Mouse (Mus musculus): ENCODE results near the gene Gm49403. TPM values are rescaled to one million over a fixed set of nuclear protein-coding genes. Genes with fewer than 3 reads are reported as not detected.

Gene Gm49403
- polyA plus RNA-seq, 1 experiment from 2014 or later: not detected

DNA sequence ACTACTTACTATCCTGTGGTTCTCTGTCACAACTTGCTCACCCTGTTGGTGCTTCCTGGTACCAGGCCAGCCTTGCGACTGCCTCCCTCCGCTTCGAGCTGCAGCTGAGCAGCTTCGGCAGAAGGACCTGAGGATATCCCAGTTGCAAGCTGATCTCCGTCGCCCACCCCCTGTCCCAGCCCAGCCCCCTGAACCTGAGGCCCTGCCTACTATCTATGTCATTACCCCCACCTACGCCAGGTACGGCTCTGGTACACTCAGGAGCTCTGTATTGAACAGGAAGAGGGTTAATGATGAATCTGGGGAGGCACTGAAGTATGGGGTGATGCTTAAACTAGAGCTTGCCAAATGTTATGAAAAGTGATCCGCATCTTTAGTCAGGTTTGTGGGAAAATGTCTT, 38.0 kb downstream of the Gm49403 start:
- H3K9ac ChIP-seq: peak overlapping the region; percentile 81
- peak overlapping the region; percentile 85 for H3K4me2 ChIP-seq
- no peak overlapping the region for H3K4me3 ChIP-seq
- 87% methylated on average over 9 of the region's 9 CpGs for WGBS
- H3K9me3 ChIP-seq: no peaks in the 10 kb centered on the region
- H3K36me3 ChIP-seq: peaks cover 30% of the 10 kb centered on the region
- H3K27me3 ChIP-seq: no peaks in the 10 kb centered on the region
- no peak for ATAC-seq (ENCODE audit: low read depth)
- peaks cover 20% of the 10 kb centered on the region for H3K4me1 ChIP-seq (replicated peaks)
- no peak overlapping the region for H3K27ac ChIP-seq (replicated peaks)

DNA sequence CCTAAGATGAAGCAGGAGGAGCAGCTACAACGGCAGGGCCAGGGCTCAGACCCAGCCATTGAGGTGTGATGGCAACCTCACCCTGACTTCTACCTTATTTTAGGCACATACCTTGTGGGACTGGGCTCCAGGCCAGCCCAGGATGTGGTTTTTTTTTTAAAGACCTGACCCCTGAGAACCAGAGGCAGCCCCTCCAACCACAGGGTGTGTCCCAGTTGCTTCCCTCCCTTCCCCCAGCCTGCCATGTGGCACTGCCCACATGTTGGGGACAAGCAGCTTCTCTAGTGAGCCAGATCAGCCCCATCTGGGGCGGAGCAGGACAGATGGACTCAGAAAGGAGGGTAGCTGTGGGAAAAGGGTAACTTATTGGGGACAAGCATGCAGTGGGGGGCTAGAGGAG, 43.0 kb downstream of the Gm49403 start:
- no peak for ATAC-seq (ENCODE audit: low read depth)
- Histone ChIP-seq H3K4me3 (no peak overlapping the region), H3K4me1 (replicated peaks) (peaks cover 27% of the 10 kb centered on the region), H3K9me3 (no peaks in the 10 kb centered on the region), H3K27ac (replicated peaks) (no peak overlapping the region), H3K9ac (no peak overlapping the region), H3K36me3 (peaks cover 37% of the 10 kb centered on the region), H3K4me2 (no peak overlapping the region), H3K27me3 (no peaks in the 10 kb centered on the region)
- 94% methylated on average over 2 of the region's 2 CpGs for WGBS

DNA sequence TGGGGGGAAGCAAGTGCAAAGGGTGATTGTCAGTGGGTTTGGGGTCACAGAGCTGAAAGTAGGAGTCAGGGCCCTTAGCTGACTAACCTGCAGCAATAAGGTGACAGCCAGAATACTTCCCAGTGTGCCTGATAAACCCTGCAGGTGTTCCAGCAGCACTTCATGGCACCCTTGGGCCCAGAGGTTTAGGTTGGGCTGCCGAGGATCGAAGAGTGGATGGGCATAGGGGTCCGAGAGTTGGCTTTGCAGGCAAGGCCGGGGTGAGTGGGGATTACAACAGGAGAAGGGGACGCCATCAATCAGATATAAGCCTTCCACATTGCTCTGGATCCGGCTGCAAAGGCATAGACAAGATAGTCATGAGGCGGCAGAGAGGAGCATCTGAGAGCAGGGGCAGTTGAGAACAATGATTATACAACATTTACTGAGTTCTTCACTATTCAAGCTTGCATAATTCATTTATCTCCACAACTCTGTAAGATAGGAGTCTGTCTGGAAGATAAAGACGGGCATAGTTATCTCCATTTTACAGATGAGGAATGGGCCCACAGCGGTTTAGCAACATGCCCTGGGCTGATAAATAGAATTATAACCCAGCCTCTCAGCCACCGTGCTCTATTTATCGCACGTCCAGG, 44.3 kb downstream of the Gm49403 start:
- H3K4me1 ChIP-seq (replicated peaks): peaks cover 23% of the 10 kb centered on the region
- ATAC-seq (ENCODE audit: low read depth): no peak
- no peak overlapping the region for H3K9ac ChIP-seq
- H3K4me2 ChIP-seq: no peak overlapping the region
- H3K27me3 ChIP-seq: no peaks in the 10 kb centered on the region
- no peak overlapping the region for H3K27ac ChIP-seq (replicated peaks)
- 86% methylated on average over 12 of the region's 12 CpGs for WGBS
- peaks cover 34% of the 10 kb centered on the region for H3K36me3 ChIP-seq
- no peaks in the 10 kb centered on the region for H3K9me3 ChIP-seq
- no peak overlapping the region for H3K4me3 ChIP-seq

DNA sequence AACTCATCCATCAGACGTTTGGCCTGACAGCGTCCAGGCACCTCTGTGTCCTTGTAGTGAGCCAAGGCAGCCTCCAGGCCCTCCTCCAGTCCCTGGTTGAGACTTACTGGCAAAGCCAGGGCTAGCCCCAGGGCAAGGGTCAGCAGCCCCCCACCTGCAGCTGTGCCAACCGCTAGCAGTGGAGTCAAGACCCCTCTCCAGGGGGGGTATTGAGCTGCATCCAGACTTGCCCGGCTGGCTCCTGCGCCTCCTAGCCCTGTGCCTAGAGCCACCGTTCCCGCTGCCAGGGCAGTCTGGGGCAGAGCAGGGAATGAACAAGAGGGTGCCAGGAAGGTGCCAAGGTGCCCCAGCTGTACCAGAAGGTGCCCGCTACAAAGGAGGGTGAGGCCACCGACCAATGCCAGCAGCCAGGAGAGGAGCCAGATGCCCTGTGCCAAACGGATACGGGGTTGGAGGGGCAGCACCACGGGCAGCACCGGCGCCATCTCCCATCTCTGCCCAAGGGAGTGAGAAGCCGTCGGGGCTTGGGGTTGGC, 45.0 kb downstream of the Gm49403 start:
- peak overlapping the region; percentile 54 for H3K4me3 ChIP-seq
- H3K9ac ChIP-seq: peak overlapping the region; percentile 79
- peak; percentile 44; the same call in 1 of the 2 replicates for ATAC-seq (ENCODE audit: low read depth)
- H3K27ac ChIP-seq (replicated peaks): peak overlapping the region; percentile 54; the same call in 1 of the 2 replicates
- H3K27me3 ChIP-seq: no peaks in the 10 kb centered on the region
- peaks cover 28% of the 10 kb centered on the region for H3K36me3 ChIP-seq
- WGBS: 18% methylated on average over 16 of the region's 16 CpGs
- peak overlapping the region; percentile 71 for H3K4me2 ChIP-seq
- peaks cover 23% of the 10 kb centered on the region for H3K4me1 ChIP-seq (replicated peaks)
- no peaks in the 10 kb centered on the region for H3K9me3 ChIP-seq

DNA sequence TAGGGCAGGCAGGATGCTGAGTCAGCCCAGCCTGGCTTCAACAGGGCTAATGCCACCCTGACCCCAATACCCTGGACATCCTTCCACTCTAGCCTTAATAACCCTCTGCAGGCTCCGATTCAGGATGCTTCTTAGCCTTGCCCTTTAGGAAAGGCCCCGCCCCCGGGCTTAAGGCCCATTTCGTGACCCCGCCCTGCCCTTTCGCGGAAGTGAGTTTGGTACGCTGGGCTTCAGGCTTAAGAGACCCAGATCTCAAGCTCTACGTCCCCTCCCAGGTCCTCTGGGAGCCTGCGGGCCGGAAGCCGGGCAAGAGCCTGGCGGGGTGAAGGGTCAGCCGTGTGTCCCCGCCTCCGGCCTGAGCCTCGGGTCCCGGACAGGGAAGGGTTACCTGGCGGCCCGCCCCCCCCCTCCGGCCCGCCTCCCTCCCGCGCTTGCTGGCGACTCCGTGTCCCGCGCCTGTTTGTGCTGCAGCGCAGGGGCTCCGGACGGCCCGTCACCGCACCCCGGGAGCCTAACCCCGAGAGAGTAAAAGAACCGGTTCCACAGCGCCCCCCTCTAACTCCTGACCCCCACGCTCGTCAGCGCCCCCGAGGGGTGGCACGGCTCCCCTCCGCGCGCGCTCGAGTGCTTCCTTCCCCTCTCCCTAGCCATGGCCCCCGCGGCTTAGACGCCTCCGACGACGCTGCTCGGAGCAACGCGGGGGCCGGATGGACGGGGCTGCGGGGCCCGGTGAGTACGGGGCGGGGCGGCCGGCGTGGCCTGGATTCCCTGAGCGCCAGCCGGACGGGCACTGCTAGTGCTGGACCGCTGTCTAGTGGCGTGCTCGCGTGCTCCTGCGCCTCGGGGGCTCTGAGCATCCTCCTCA, 45.7 kb downstream of the Gm49403 start, which contains the start of the genes Rom1 and Eml3:
Rom1 (minus strand) TSS at position 133 of the 865 bp plus-strand sequence.
Eml3 (plus strand) TSS at position 329 of the 865 bp plus-strand sequence.
- Histone ChIP-seq H3K36me3 (peaks cover 28% of the 10 kb centered on the region), H3K4me1 (replicated peaks) (peaks cover 23% of the 10 kb centered on the region), H3K9ac (peak within 1 kb of the TSS; percentile 79), H3K4me3 (peak within 1 kb of the TSS; percentile 54), H3K4me2 (peak within 1 kb of the TSS; percentile 71), H3K9me3 (no peaks in the 10 kb centered on the region), H3K27me3 (no peaks in the 10 kb centered on the region), H3K27ac (replicated peaks) (peak within 1 kb of the TSS; percentile 54; the same call in 1 of the 2 replicates)
- peak; percentile 68 for ATAC-seq (ENCODE audit: low read depth)
- under 1% methylated on average over 73 of the region's 74 CpGs for WGBS

DNA sequence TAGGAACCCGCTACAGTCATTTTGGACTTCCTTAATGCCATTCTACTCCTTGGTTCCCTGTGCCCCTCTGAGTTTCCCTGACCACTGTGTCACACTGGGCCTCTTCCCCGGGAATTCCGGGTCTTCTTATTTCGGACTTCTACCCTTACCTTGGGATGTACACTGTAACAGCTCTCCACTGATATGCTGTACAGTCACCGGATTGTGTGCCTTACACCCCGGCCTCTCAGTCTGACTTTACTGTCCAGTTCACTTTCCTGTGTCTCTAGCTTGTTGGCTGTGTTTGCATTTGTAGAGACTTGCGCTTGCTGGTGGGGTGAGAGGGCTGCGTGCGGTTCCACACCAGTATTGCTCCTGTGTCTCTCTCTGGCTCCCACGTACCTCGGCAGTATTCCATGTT, 46.4 kb downstream of the Gm49403 start:
- peak overlapping the region; percentile 79 for H3K9ac ChIP-seq
- H3K4me2 ChIP-seq: peak overlapping the region; percentile 71
- no peak for ATAC-seq (ENCODE audit: low read depth)
- 14% methylated on average over 11 of the region's 11 CpGs for WGBS
- H3K36me3 ChIP-seq: peaks cover 28% of the 10 kb centered on the region
- peaks cover 23% of the 10 kb centered on the region for H3K4me1 ChIP-seq (replicated peaks)
- H3K27me3 ChIP-seq: no peaks in the 10 kb centered on the region
- 0 out of 2 replicates have a peak overlapping the region, but pooled peaks have one; percentile 28 for H3K27ac ChIP-seq (replicated peaks)
- peak overlapping the region; percentile 54 for H3K4me3 ChIP-seq
- no peaks in the 10 kb centered on the region for H3K9me3 ChIP-seq

DNA sequence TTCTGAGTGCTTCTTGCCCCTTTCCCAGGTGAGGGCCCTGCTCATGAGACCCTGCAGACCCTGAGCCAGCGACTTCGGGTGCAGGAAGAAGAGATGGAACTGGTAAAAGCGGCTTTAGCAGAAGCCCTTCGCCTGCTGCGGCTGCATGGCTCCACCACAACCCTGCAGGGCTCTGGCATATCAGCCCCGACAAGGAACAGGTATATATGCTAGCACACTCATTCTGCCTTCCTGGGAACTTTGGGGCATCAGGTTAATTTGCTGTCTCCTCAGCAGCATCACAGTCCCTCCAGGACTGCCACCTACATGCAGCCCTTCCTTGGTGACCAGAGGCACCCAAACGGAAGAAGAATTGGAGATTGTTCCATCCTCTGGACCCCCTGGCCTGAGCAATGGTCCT, 47.0 kb downstream of the Gm49403 start:
- no peak for ATAC-seq (ENCODE audit: low read depth)
- peak overlapping the region; percentile 79 for H3K9ac ChIP-seq
- peak overlapping the region; percentile 71 for H3K4me2 ChIP-seq
- peaks cover 21% of the 10 kb centered on the region for H3K36me3 ChIP-seq
- H3K4me3 ChIP-seq: 0 out of 2 replicates have a peak overlapping the region, but pooled peaks have one; percentile 54
- WGBS: 82% methylated on average over 7 of the region's 7 CpGs
- no peaks in the 10 kb centered on the region for H3K9me3 ChIP-seq
- H3K27me3 ChIP-seq: no peaks in the 10 kb centered on the region
- H3K4me1 ChIP-seq (replicated peaks): peaks cover 23% of the 10 kb centered on the region
- H3K27ac ChIP-seq (replicated peaks): no peak overlapping the region

DNA sequence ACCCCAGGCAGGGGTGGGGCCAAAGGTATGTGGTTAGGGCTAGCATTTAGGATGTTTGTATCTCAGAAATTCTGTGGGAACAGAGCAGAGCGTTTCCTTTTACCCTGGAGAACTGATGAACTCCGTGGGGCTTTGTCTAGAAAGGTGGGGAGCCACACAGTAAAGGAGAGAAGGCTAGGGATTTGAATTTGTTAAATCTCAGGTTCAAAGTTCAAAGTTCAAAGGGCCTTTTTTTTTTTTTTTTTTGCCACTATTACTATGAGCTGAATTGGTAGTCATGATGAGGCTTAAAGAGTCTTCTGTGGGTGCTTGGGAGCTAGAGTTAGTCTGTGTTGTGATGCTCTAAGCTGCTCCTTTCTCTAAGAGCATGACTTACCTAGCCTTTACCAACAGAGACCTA, 53.0 kb downstream of the Gm49403 start:
- peaks cover 8% of the 10 kb centered on the region for H3K36me3 ChIP-seq
- ATAC-seq (ENCODE audit: low read depth): no peak
- H3K27ac ChIP-seq (replicated peaks): no peak overlapping the region
- H3K9ac ChIP-seq: no peak overlapping the region
- H3K4me2 ChIP-seq: no peak overlapping the region
- no peaks in the 10 kb centered on the region for H3K27me3 ChIP-seq
- no peak overlapping the region for H3K4me3 ChIP-seq
- WGBS: 88% methylated on average over 2 of the region's 2 CpGs
- H3K9me3 ChIP-seq: no peaks in the 10 kb centered on the region
- H3K4me1 ChIP-seq (replicated peaks): peaks cover 13% of the 10 kb centered on the region

Small RNA genes lying within 50 kb of the gene (microRNA-seq; reads per million reads assigned to microRNA genes)
- not detected for gene Mir5136

Other genes starting within 250 kb of the Gm49403 start
- gene Chrm1, start 220.1 kb upstream of the Gm49403 start, polyA plus RNA-seq (2015; fragmentation: Nextera tagmentation; extraction: Ambion mirVana): 0.18 and 0.32 TPM in 2 replicates
- gene Slc3a2, start 160.6 kb upstream of the Gm49403 start, polyA plus RNA-seq (2015; fragmentation: Nextera tagmentation; extraction: Ambion mirVana): 149 and 155 TPM in 2 replicates
- gene Wdr74, start 148.1 kb upstream of the Gm49403 start, polyA plus RNA-seq (2015; fragmentation: Nextera tagmentation; extraction: Ambion mirVana): 84.4 and 87.8 TPM in 2 replicates
- 1.6 and 2.4 TPM in 2 replicates for gene 1700092M07Rik, start 143.2 kb upstream of the Gm49403 start, polyA plus RNA-seq (2015; fragmentation: Nextera tagmentation; extraction: Ambion mirVana)
- gene Stx5a, start 142.5 kb upstream of the Gm49403 start, polyA plus RNA-seq (2015; fragmentation: Nextera tagmentation; extraction: Ambion mirVana): 124 and 127 TPM in 2 replicates
- gene Nxf1, start 126.9 kb upstream of the Gm49403 start, polyA plus RNA-seq (2015; fragmentation: Nextera tagmentation; extraction: Ambion mirVana): 161 and 192 TPM in 2 replicates
- 219 and 253 TPM in 2 replicates for gene Tmem223, start 112.9 kb upstream of the Gm49403 start, polyA plus RNA-seq (2015; fragmentation: Nextera tagmentation; extraction: Ambion mirVana)
- 39.3 and 41.9 TPM in 2 replicates for gene Tmem179b, start 109.5 kb upstream of the Gm49403 start, polyA plus RNA-seq (2015; fragmentation: Nextera tagmentation; extraction: Ambion mirVana)
- 22.9 and 25.9 TPM in 2 replicates for gene Taf6l, start 97.5 kb upstream of the Gm49403 start, polyA plus RNA-seq (2015; fragmentation: Nextera tagmentation; extraction: Ambion mirVana)
- 167 and 168 TPM in 2 replicates for gene Polr2g, start 85.4 kb upstream of the Gm49403 start, polyA plus RNA-seq (2015; fragmentation: Nextera tagmentation; extraction: Ambion mirVana)
- gene Zbtb3, start 81.4 kb upstream of the Gm49403 start, polyA plus RNA-seq (2015; fragmentation: Nextera tagmentation; extraction: Ambion mirVana): 8.2 and 8.6 TPM in 2 replicates
- 47.6 and 59.0 TPM in 2 replicates for gene Ttc9c, start 64.6 kb upstream of the Gm49403 start, polyA plus RNA-seq (2015; fragmentation: Nextera tagmentation; extraction: Ambion mirVana)
- 5.3 and 6.0 TPM in 2 replicates for gene Hnrnpul2, start 63.9 kb upstream of the Gm49403 start, polyA plus RNA-seq (2015; fragmentation: Nextera tagmentation; extraction: Ambion mirVana)
- not detected in 2 replicates for gene AC129217.1, start 54.2 kb upstream of the Gm49403 start, polyA plus RNA-seq (2015; fragmentation: Nextera tagmentation; extraction: Ambion mirVana)
- 82.5 and 84.2 TPM in 2 replicates for gene Bscl2, start 46.5 kb upstream of the Gm49403 start, polyA plus RNA-seq (2015; fragmentation: Nextera tagmentation; extraction: Ambion mirVana)
- gene Gng3, start 44.7 kb upstream of the Gm49403 start, polyA plus RNA-seq (2015; fragmentation: Nextera tagmentation; extraction: Ambion mirVana): 335 and 393 TPM in 2 replicates
- 0.96 and 1.4 TPM in 2 replicates for gene Lrrn4cl, start 33.2 kb upstream of the Gm49403 start, polyA plus RNA-seq (2015; fragmentation: Nextera tagmentation; extraction: Ambion mirVana)
- 166 and 171 TPM in 2 replicates for gene Ubxn1, start 12.4 kb upstream of the Gm49403 start, polyA plus RNA-seq (2015; fragmentation: Nextera tagmentation; extraction: Ambion mirVana)
- 69.0 and 73.5 TPM in 2 replicates for gene Uqcc3, start 3.0 kb upstream of the Gm49403 start, polyA plus RNA-seq (2015; fragmentation: Nextera tagmentation; extraction: Ambion mirVana)
- 41.1 and 56.4 TPM in 2 replicates for gene Lbhd1, start 198 bp upstream of the Gm49403 start, polyA plus RNA-seq (2015; fragmentation: Nextera tagmentation; extraction: Ambion mirVana)
- gene 1810009A15Rik, start 4.9 kb downstream of the Gm49403 start, polyA plus RNA-seq (2015; fragmentation: Nextera tagmentation; extraction: Ambion mirVana): 55.6 and 58.8 TPM in 2 replicates
- 0.27 TPM in 1 of 2 replicates, not detected in the other for gene Gm49416, start 5.0 kb downstream of the Gm49403 start, polyA plus RNA-seq (2015; fragmentation: Nextera tagmentation; extraction: Ambion mirVana)
- gene Ints5, start 9.1 kb downstream of the Gm49403 start, polyA plus RNA-seq (2015; fragmentation: Nextera tagmentation; extraction: Ambion mirVana): 31.7 and 36.2 TPM in 2 replicates
- 89.4 and 101 TPM in 2 replicates for gene Ganab, start 14.1 kb downstream of the Gm49403 start, polyA plus RNA-seq (2015; fragmentation: Nextera tagmentation; extraction: Ambion mirVana)
- gene B3gat3, start 36.4 kb downstream of the Gm49403 start, polyA plus RNA-seq (2015; fragmentation: Nextera tagmentation; extraction: Ambion mirVana): 86.9 and 88.7 TPM in 2 replicates
- 1.6 and 2.8 TPM in 2 replicates for gene Rom1, start 45.4 kb downstream of the Gm49403 start, polyA plus RNA-seq (2015; fragmentation: Nextera tagmentation; extraction: Ambion mirVana)
- 11.8 and 12.2 TPM in 2 replicates for gene Eml3, start 45.6 kb downstream of the Gm49403 start, polyA plus RNA-seq (2015; fragmentation: Nextera tagmentation; extraction: Ambion mirVana)
- gene Mta2, start 57.9 kb downstream of the Gm49403 start, polyA plus RNA-seq (2015; fragmentation: Nextera tagmentation; extraction: Ambion mirVana): 126 and 141 TPM in 2 replicates
- gene Tut1, start 69.9 kb downstream of the Gm49403 start, polyA plus RNA-seq (2015; fragmentation: Nextera tagmentation; extraction: Ambion mirVana): 29.2 and 30.1 TPM in 2 replicates
- gene Eef1g, start 83.1 kb downstream of the Gm49403 start, polyA plus RNA-seq (2015; fragmentation: Nextera tagmentation; extraction: Ambion mirVana): 323 and 328 TPM in 2 replicates
- gene Ahnak, start 105.4 kb downstream of the Gm49403 start, polyA plus RNA-seq (2015; fragmentation: Nextera tagmentation; extraction: Ambion mirVana): 4.8 and 4.9 TPM in 2 replicates
- not detected in 2 replicates for gene Scgb1a1, start 204.0 kb downstream of the Gm49403 start, polyA plus RNA-seq (2015; fragmentation: Nextera tagmentation; extraction: Ambion mirVana)

All from neural tube, embryonic 13.5 days (tissue).